Mouse (Mus musculus): ENCODE measurements around the gene Lhb.
"Not testable (repeated sequence)": the region's sequence is repeated elsewhere in the genome, so short reads cannot be mapped to it uniquely, and the experiment has no call there.

The Lhb gene

DNA sequence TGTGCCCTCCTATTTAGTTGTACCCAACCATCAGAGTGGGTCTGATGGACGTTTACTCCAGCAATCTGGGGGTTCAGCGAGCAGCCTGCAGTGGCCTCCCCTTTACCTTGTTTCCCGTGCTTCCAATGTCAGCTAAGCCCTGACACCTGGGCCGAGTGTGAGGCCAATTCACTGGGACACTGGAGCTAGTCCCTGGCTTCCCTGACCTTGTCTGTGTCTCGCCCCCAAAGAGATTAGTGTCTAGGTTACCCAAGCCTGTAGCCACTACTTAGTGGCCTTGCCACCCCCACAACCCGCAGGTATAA lies at the start of gene Lhb:
Gene Lhb, plus strand, starts transcription at position 206 of the 305 bp plus-strand sequence.
- no peak for DNase-seq

DNA sequence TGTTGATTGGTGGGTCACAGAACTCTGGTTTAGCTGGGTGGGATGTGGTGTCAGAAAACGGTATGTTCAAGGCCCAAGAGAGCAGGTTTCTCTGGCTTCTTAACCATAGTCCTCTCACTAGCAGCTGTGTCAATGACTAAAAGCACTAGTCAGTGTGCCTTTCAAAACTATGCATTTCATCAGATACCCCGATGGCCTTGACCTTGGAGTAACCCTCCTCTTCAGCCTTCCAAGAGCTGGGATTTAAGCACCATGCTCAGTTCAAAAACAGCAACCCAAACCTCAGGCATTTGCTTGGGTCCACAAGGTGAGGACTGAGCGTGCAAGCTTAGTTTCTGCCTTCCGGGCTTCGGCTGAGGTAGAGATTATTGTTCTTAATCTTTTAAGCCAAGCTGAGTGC lies 48.2 kb upstream of the Lhb start:
- DNase-seq, result no peak

DNA sequence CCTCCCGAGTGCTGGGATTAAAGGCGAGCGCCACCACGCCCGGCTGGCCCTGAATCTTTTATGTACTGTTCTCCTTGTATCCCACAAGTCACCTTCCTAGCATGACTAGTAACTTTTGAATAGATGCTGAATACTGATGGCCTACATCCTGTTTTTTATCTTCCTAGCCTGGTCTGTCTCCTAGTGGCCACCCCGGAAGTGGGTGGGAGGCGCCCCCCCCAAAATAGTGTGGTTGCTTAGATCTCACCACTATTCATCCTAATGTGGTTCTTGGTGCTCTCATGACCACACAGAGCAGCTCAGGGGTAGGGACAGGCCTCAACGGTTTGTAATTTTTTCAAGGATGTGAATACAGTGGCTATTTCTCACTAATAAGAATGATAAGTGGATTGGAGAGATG lies 46.0 kb upstream of the Lhb start:
- no peak for DNase-seq

DNA sequence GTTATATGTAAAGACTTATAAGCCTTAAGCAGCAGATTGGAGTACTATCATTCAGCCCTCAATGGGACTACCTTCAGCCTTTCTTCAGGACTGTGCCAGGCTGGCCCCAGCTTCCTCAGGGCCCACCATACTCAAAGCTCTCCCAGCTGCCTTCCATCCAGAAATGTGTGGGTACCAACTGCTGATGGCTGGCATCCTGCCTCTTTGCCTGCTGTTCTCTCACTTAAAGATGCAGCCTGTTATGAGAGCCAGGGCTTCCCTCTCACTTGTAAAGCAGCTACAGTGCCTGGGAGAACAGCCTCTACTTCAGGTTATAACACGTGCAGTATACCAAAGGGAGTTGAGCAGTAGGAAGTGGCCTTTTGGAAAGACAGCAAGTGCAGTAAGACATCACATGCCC lies 44.6 kb upstream of the Lhb start:
- no peak for DNase-seq

DNA sequence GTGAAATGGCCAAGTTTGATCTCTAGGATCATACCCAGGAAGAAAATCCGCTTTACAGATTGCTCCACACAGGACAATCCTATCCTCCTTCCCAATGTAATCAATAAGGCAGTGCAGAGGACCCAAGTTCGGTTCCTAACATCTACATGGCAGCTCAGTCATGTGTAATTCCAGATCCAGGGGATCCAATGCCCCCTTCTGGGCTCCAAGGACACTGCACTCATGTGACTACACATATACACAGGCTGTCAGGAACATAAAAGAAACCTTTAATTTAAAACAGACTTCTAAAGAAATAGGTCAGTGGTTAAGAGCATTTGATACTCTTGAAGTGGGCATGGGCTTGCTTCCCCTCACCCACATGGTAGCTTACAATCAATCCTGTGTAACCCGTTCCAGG lies 34.5 kb upstream of the Lhb start:
- no peak for DNase-seq

DNA sequence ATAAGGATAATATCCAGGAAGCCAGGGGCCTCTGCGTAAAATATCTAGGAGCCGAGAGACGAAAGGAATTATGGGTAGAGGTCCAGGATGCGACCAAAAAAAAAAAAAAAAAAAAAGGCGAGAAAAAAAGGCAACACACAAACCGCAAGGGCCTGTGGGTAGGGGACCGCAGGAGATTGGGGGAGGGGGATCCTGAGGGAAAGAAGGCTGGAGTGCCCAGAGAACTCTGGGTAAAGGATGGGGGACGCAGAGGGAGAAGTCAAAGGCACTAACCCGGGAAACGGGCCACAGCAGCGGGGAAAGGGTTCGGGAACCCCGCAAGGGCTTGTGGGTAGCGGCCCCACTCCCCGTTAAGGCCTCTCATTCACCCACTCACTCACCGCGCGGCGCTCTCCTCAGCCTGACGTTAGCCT lies 25.5 kb upstream of the Lhb start:
- peak; percentile 84 to 87 for DNase-seq

DNA sequence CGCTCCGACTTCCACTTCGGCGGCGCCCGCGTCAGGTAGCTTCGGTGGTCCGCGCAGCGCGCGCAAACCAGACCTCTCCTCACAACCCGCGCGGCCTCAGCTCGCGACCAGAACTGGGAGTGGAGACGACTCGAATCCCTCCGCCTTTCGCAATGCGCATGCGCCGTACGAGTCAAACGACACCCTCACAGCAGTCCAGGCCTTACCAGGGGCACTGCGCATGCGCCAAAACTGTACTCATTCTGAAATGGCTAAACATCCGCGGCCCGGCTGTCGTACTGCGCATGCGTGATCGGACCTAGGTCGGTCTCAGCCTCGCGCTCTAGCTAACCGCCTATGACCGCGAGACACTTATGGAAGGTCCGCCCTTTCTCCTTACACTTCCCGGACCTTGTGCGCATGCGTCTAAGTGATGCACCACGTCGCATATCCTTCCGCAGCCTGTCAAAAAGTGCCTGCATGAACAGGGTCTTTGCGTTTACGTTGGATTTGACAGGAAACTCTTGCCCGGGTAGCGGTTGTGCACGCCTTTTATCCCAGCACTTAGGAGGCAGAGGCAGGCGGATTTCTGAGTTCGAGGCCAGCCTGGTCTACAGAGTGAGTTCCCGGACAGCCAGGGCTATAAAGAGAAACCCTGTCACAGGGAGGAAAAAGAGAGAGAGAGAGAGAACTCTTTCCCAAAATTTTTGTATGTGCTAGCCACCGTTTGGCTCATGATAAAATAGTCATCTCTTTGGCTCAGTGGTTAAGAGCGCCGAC lies 24.9 kb upstream of the Lhb start, which contains the start of gene Snrnp70:
Gene Snrnp70, minus strand, starts transcription at position 165 of the 759 bp plus-strand sequence.
- DNase-seq, result peak; percentile 100

DNA sequence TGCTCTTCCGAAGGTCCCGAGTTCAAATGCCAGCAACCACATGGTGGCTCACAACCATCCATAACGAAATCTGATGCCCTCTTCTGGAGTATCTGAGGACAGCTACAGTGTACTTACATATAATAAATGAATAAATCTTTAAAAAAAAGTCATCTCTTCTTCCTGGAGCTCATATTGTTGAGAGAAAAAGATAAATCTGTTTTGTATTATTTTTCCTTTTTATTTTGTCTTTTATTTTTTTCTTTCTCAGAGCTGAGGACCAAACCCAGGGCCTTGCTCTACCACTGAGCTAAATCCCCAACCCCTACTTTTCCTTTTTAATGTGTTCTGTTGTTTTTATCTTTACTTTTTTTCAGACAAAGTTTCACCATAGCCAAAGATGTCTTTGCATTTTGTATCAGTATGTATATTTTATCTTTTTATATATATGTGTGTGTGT lies 24.3 kb upstream of the Lhb start:
- DNase-seq, result not testable (repeated sequence)

DNA sequence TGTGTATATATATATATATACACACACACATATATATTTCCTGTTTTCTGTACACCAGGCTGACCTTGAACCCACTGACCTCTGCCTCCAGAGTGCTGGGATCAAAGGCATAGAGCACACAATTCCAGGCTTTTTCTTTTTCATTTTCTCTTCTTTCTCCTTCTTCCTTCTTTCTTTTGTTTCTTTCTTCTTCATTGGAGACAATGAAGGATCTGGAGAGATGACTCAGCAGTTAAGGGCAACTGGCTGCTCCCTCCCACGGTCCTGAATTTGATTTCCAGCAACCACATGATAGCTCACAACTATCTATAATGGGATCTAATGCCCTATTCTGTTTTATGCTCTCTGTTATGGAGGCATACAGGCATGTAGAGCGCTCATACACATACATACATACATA lies 23.8 kb upstream of the Lhb start:
- DNase-seq, result no peak

DNA sequence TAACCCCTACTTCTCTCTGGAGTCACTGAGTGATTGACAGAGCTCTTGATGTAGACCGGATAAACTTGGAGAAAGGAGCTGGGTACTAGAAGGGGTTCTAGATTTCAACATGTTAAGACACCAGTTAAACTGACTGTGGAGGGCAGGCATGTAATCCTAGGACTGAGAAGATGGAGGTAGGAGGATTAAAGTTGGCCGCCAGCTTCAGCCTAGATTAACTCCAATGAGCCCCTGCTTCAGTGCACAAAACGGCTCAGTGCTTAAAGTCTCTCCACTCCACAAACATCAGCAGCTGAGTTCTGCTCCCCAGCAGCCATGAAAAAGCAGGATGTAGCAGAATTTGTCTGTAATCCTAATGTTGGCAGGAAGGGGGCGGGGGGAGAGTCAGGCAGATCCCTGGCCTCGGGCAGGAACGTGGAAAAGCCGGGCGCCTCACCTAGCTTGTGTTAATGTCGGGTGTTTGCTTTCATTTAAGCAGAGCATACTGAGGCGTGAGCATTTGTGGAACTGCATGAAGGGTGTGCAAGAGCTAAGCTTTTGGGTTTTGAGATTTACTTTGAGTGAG lies 19.0 kb upstream of the Lhb start:
- no peak for DNase-seq

DNA sequence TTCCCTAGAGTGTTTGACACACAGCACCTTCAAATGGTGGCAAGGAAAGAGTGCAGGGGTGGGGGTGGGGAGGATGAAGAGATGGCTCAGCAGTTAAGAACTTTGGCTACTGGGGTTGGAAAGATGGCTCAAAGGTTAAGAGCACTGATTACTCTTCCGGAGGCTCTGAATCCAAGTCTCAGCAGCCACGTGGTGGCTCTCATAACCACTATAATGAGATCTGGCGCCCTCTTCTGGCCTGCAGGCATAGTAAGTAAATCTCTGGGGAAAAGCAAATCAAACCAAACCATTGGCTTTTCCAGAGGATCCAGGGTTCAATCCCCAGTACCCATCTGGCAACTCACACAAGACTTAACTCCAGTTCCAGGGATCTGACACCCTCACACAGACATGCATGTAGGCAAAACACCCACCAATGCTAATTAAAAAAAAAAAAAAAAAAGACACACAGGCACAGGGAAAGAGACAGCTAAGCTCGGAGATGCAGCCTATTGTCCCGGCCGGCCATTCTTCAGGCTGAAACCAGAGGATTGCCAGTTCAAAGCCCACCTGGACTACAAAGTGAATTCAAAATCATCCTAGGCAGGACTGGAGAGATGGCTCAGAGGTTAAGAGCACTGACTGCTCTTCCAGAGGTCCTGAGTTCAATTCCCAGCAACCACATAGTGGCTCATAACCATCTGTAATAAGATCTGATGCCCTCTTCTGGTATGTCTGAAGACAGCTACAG lies 16.9 kb upstream of the Lhb start:
- DNase-seq, result peak; percentile 80 to 83

DNA sequence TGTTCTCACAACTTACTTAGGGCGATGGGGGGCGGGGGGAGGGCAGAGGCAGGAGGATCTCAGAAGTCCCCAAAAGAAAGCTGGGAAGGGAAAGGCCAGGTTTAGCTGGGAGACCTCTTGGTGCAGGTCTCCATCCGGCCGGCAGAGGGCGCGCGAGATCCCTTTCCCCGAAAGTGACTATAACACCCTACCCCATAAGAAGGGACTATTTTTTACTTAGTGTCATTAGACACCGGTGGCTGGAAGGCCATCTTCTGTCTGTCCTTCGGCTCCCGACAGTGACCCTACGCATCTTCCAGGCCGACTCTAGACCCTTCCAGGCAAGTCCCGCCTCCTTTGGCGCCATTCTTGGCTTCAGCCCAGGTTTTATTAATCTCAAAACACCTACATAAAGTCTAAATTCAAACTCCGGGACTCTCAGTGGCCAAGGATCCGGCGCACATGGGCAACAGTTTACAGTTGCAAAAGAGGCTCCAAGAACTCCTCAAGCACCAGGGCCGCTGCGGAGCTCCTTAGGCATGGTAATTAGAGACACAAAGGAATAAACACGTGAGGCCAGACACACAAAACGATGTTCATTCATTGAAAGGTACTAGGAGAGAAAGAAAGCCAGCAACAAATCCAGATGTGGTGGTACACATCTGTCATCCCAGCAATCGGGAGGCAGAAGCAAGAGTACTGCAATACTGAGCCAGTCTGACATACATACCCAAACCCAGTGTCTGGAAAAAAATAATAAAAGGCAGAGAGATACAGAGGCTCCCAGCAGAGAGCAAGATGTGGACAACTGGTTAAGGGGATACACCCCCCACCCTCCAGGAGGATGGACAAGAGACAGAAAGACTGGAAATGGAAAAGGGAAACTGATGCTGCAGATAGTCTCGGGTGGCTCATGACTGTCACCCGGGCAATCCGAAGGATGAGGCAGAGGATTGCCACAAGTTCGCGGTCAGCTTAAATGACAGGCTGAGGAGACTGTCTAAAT lies 15.2 kb upstream of the Lhb start, which contains the start of gene Kcna7:
Gene Kcna7, plus strand, starts transcription at position 563 of the 985 bp plus-strand sequence.
- DNase-seq, result peak; percentile 84 to 88

DNA sequence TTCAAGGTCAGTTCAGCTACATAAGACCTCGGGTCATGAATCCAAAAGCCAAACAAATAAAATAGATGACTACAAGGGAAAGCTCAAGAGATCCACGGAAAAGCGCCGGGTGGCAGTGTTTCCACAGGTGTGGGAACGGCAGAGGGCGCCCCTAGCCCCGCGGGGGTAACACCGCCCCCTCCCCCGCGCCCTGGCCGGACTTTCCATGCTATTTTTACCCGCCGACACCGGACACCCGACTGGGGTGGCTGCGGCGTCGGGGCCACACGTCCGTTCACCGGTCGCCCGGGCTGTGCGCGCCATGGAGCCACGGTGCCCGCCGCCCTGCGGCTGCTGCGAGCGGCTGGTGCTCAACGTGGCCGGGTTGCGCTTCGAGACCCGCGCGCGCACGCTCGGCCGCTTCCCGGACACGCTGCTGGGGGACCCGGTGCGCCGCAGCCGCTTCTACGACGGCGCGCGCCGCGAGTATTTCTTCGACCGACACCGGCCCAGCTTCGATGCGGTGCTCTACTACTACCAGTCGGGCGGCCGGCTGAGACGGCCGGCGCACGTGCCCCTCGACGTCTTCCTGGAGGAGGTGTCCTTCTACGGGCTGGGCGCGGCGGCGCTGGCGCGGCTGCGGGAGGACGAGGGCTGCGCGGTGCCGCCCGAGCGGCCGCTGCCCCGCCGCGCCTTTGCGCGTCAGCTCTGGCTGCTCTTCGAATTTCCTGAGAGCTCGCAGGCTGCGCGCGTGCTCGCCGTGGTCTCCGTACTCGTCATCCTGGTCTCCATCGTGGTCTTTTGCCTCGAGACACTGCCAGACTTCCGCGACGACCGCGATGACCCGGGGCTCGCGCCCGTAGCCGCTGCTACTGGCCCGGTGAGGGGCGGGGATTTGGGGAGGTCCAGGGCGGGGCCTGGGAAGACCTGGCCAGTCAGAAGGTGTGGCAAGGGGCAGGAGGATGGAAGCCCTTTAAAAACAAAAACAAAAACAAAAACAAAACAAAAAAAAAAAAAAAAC lies 14.2 kb upstream of the Lhb start:
- peak in 1 of 2 experiments; percentile 35 for DNase-seq

DNA sequence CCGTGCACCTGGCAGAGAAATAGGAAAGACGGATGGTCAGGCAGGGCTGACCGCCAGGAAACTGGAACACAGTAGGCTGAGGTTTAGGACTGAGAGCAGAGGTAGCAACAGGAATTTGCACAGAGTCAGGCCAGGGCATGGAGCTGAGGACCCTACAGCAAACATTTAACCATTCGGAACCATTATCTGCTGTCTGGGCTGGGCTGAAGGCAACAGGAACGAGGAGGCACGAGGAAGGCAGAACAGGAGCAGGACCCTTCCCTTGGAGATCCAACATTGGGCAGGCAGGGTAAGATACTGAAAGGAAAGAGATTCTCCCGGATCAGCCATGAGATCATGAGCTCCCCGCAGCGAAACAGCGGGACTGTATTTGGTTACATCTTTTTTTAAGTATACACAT lies 12.8 kb upstream of the Lhb start:
- no peak for DNase-seq

DNA sequence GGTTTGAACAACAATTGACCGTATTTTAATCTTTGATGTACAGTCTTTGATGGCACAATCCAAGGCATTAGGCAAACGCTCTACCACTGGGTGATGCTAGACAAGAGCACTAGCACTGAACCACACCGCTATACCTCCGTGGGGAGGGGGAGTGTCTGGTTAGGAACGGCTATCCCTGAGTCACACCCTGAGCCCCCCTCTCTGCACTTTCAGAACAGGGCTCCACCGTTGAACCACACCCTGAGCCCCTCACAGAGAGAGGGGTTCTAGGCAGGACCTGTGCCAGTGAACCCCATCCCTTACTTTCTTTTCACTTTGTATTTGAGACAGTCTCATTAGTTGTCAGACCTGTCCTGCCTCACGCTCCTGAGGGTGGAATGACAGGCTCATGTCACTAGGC lies 12.3 kb upstream of the Lhb start:
- DNase-seq, result no peak

DNA sequence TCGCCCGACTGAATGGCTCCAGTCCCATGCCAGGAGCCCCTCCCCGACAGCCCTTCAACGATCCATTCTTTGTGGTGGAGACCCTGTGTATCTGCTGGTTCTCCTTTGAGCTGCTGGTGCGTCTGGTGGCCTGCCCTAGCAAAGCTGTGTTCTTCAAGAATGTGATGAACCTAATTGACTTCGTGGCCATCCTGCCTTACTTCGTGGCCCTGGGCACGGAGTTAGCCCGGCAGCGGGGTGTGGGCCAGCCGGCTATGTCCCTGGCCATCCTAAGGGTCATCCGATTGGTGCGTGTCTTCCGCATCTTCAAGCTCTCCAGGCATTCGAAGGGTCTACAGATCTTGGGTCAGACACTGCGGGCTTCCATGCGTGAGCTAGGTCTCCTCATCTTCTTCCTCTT lies 11.7 kb upstream of the Lhb start:
- DNase-seq, result no peak

DNA sequence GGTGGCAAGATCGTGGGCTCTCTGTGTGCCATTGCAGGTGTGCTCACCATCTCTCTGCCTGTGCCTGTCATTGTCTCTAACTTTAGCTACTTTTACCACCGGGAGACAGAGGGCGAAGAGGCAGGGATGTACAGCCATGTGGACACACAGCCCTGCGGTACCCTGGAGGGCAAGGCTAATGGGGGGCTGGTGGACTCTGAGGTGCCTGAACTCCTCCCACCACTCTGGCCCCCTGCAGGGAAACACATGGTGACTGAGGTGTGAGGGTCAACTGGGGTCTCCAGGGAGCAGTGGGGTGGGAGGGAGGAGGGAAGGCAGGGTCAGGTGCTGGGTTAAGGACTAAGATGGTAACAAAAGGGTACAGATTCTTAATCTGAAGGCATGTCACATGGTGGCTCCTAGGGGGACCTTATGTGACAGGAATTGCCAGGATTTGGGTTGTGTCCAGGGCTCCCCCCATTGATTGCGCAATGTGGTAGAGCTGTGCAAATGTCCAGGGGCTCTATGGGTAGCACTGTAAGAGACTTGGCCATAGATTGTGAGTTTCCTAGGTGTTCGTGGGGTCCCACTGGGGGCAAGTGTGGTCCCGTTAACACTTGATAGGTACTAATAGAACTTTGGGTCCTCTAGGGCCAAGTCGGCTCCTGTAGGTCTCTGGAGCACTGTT lies 11.0 kb upstream of the Lhb start:
- DNase-seq, result no peak

DNA sequence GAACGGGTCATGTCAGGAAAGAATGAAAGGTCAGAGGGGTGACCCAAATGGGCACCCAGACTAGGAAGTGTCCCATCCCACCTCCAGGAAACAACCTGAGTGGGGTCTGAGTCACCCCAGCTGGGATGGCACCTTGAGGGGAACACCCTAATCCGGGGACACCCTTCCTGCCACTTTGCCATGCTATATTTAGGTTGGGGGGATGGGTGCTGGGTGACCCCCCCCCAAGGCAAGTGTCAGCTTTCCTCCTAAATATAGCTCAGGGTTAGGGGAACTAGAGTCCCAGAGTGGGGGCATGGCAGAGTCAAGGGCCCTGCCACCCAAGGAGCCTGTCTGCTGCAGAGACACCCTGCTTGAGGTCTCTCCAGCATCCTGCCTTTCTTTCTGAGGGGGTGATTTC lies 8.2 kb upstream of the Lhb start:
- no peak for DNase-seq

DNA sequence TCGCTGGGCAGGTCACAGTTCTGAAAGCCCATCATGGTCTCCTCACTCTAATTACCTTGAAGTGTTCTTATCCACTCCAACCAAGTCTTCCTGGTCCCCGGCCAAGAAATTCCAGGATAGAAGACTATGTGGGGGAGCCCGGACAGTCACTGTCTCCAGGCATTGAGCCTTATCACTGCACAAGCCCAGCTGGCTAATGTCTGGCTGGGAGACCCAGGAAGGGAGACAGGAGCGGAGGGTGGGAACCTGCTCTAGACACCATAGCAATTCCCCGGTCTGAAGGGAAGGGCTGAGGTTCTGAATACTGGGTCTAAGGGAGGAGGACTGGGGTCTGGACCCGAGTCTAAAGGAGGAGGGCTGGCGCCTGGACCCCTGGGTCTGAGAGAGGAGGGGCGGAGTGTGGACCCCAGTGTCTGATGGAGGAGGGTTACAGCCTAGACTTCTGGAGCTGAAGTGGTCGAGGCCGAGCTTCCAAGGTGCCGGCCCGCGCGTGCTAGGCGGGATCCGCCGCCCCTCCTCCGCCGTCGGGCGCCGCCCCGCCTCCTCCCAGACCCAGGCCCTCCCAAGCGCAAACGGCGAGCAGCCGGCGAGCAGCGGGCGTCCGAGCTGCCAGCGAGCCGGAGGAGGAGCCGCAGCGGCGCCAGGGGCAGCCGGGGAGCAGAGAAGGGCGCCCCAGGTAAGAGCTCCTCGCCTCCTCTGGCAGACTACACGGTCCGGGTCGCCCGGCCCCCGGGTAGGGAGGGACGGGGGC lies 7.3 kb upstream of the Lhb start, which contains the start of gene Ntf5:
Gene Ntf5, plus strand, starts transcription at position 583 of the 751 bp plus-strand sequence.
- peak; percentile 46 to 64 for DNase-seq

Measured in cerebellum, postnatal 10 days (tissue).